Mouse (Mus musculus) midbrain, postnatal 0 days (tissue): ENCODE data around the gene Thoc2. TPM values are rescaled to one million over a fixed set of nuclear protein-coding genes. Genes with fewer than 3 reads are reported as not detected.

Source experiments
- ATAC-seq: fragments of 200-750 bp; cut with Nextera tagmentation; 2 replicates; pipeline ENCODE4 v1.8.0; 2017; ENCODE audit warnings: moderate number of reproducible peaks, mild to moderate bottlenecking, moderate TSS enrichment, moderate library complexity; ENCODE audit not compliant: low FRiP score
- DNase-seq: peaks from one replicate; pipeline ENCODE4 v3.0.0-alpha.2; 2015; ENCODE audit warnings: low spot score
- H3K27ac ChIP-seq: fragments of 300-500 bp; sonication (generic); 2 replicates; pipeline ENCODE4 v1.5.1; 2014; ENCODE audit warnings: low read depth, mild to moderate bottlenecking, low read length, mixed read lengths
- H3K27me3 ChIP-seq: fragments of 300-500 bp; sonication (generic); 2 replicates; pipeline ENCODE4 v1.6.1; 2014; ENCODE audit warnings: low read length, control low read depth, mixed read lengths; ENCODE audit not compliant: insufficient read depth
- H3K36me3 ChIP-seq: fragments of 300-500 bp; sonication (generic); 2 replicates; pipeline ENCODE4 v1.6.1; 2014; ENCODE audit warnings: low read length, control low read depth, mixed read lengths; ENCODE audit not compliant: insufficient read depth
- H3K4me1 ChIP-seq: fragments of 300-500 bp; sonication (generic); 2 replicates; pipeline ENCODE4 v1.6.1; 2014; ENCODE audit warnings: mild to moderate bottlenecking, control low read depth, antibody characterized with exemption, low read length, mixed read lengths; ENCODE audit not compliant: insufficient read depth
- H3K4me2 ChIP-seq: fragments of 300-500 bp; sonication (generic); 2 replicates; pipeline ENCODE4 v1.6.1; 2014; ENCODE audit warnings: low read depth, mild to moderate bottlenecking, low read length, mixed read lengths; ENCODE audit not compliant: poor library complexity, severe bottlenecking
- H3K4me3 ChIP-seq: fragments of 300-500 bp; sonication (generic); 2 replicates; pipeline ENCODE4 v1.5.1; 2014; ENCODE audit warnings: low read depth, mild to moderate bottlenecking, low read length, moderate library complexity
- H3K9ac ChIP-seq: fragments of 300-500 bp; sonication (generic); replicated peaks from 2 replicates; pipeline ENCODE4 v1.6.1; 2014; ENCODE audit warnings: mild to moderate bottlenecking, low read length, moderate library complexity, mixed read lengths; ENCODE audit not compliant: poor library complexity, severe bottlenecking
- H3K9me3 ChIP-seq: fragments of 300-500 bp; sonication (generic); 2 replicates; pipeline ENCODE4 v1.6.1; 2016; ENCODE audit warnings: low read length, control low read depth
- CTCF ChIP-seq: IDR thresholded peaks from 2 replicates; pipeline ENCODE4 v1.5.1; 2016; ENCODE audit warnings: antibody characterized with exemption, mild to moderate bottlenecking
- WGBS: fragments of 180-500 bp; shearing (Covaris S2); extraction: QIAGEN DNeasy Blood & Tissue Kit; methylation state at CpG from one replicate; pipeline ENCODE4 v1.1.7; 2014; 5-methylcytosine and 5-hydroxymethylcytosine counted together
- polyA plus RNA-seq: library from polyadenylated mRNA; unstranded; fragments of >200 nt; fragmentation: Nextera tagmentation; extraction: Ambion mirVana; gene quantifications from 2 replicates; pipeline ENCODE4 v1.2.1, GENCODE M21; 2015
- total RNA-seq: library from RNA; depleted of rRNA; stranded (reverse); fragments of >200 nt; gene quantifications from 2 replicates; pipeline ENCODE4 v1.2.3, GENCODE M21; 2014

The Thoc2 gene
- total and polyA plus RNA-seq, 2 experiments from 2014 or later: 45.8 to 70.0 TPM

- WGBS: 83% methylated on average over 5 of the region's 5 CpGs
- Histone ChIP-seq H3K9me3 (no peaks in the 10 kb centered on the region), H3K27ac (no peak overlapping the region), H3K4me1 (no peaks in the 10 kb centered on the region), H3K4me2 (no peak overlapping the region), H3K4me3 (no peak overlapping the region), H3K27me3 (no peaks in the 10 kb centered on the region), H3K36me3 (no peaks in the 10 kb centered on the region), H3K9ac (no peak overlapping the region)
- no peak for TF ChIP-seq CTCF
- DNase-seq (no peak), ATAC-seq (no peak)
Measured at GRCm38 (mm10) chrX:41924708-41925107, 4.2 kb upstream of the Thoc2 start.

- WGBS: 45% methylated on average over 10 of the region's 10 CpGs
- Histone ChIP-seq H3K4me1 (no peaks in the 10 kb centered on the region), H3K4me2 (peak overlapping the region; percentile 30), H3K27ac (no peak overlapping the region; the same call in 1 of the 2 replicates), H3K9ac (no peak overlapping the region), H3K27me3 (no peaks in the 10 kb centered on the region), H3K36me3 (no peaks in the 10 kb centered on the region), H3K9me3 (no peaks in the 10 kb centered on the region), H3K4me3 (peak overlapping the region; percentile 53)
- no peak for DNase-seq
- ATAC-seq: peak; percentile 31; the same call in 1 of the 2 replicates
- TF ChIP-seq CTCF: no peak
Measured at GRCm38 (mm10) chrX:41912061-41912401, 8.4 kb downstream of the Thoc2 start.

- no peaks in the 10 kb centered on the region for H3K36me3 ChIP-seq
- H3K4me1 ChIP-seq: no peaks in the 10 kb centered on the region
- 17% methylated on average over 37 of the region's 59 CpGs for WGBS
- peak overlapping the region; percentile 73 for H3K27ac ChIP-seq
- ATAC-seq (peak; percentile 98), DNase-seq (peak; percentile 86)
- peak overlapping the region; percentile 53 for H3K4me3 ChIP-seq
- no peak for TF ChIP-seq CTCF
- H3K4me2 ChIP-seq: peak overlapping the region; percentile 67
- H3K27me3 ChIP-seq: no peaks in the 10 kb centered on the region
- H3K9me3 ChIP-seq: no peaks in the 10 kb centered on the region
- peak overlapping the region; percentile 65 for H3K9ac ChIP-seq
Measured at GRCm38 (mm10) chrX:41911390-41912060, 8.9 kb downstream of the Thoc2 start.

GRCm38 (mm10) chrX:41910981-41911380 lies 9.5 kb downstream of the Thoc2 start:
- no peaks in the 10 kb centered on the region for H3K36me3 ChIP-seq
- DNase-seq (peak; percentile 1), ATAC-seq (no peak; the same call in none of the 2 replicates)
- H3K27ac ChIP-seq: peak overlapping the region; percentile 73
- no peak for TF ChIP-seq CTCF
- peak overlapping the region; percentile 65 for H3K9ac ChIP-seq
- H3K27me3 ChIP-seq: no peaks in the 10 kb centered on the region
- H3K4me3 ChIP-seq: peak overlapping the region; percentile 53
- no peaks in the 10 kb centered on the region for H3K4me1 ChIP-seq
- H3K9me3 ChIP-seq: no peaks in the 10 kb centered on the region
- H3K4me2 ChIP-seq: peak overlapping the region; percentile 67
- WGBS: 29% methylated on average over 24 of the region's 24 CpGs

- no peaks in the 10 kb centered on the region for H3K36me3 ChIP-seq
- peak overlapping the region; percentile 65; the same call in 1 of the 2 replicates for H3K9ac ChIP-seq
- H3K4me1 ChIP-seq: no peaks in the 10 kb centered on the region
- H3K27ac ChIP-seq: no peak overlapping the region
- peak overlapping the region; percentile 67 for H3K4me2 ChIP-seq
- TF ChIP-seq CTCF: no peak
- ATAC-seq (no peak), DNase-seq (no peak)
- WGBS: 12% methylated on average over 9 of the region's 9 CpGs
- H3K27me3 ChIP-seq: no peaks in the 10 kb centered on the region
- no peaks in the 10 kb centered on the region for H3K9me3 ChIP-seq
- H3K4me3 ChIP-seq: peak overlapping the region; percentile 53
Measured at GRCm38 (mm10) chrX:41910471-41910870, 10.0 kb downstream of the Thoc2 start.

GRCm38 (mm10) chrX:41884759-41885505 lies 35.5 kb downstream of the Thoc2 start:
- Histone ChIP-seq H3K9me3 (no peaks in the 10 kb centered on the region), H3K4me1 (no peaks in the 10 kb centered on the region), H3K27ac (no peak overlapping the region), H3K4me3 (no peak overlapping the region), H3K4me2 (no peak overlapping the region), H3K36me3 (no peaks in the 10 kb centered on the region), H3K9ac (no peak overlapping the region), H3K27me3 (no peaks in the 10 kb centered on the region)
- WGBS: 60% methylated on average over 4 of the region's 4 CpGs
- no peak for TF ChIP-seq CTCF
- ATAC-seq (no peak), DNase-seq (no peak)
